Mouse (Mus musculus): ENCODE measurements around the gene Fads1.

- TF ChIP-seq CTCF (IDR thresholded peaks at IDR 0.05; ENCODE audit: insufficient read depth, low read depth, low read length) (no peak), POLR2A (IDR thresholded peaks at IDR 0.05; ENCODE audit: insufficient read depth, low read depth, low read length) (no peak)
Measured at GRCm38 (mm10) chr19:10225767-10226166, 43.1 kb downstream of the Fads1 start.
